Mouse (Mus musculus) forebrain, embryonic 13.5 days (tissue): ENCODE data around the gene Grik4. TPM values are rescaled to one million over a fixed set of nuclear protein-coding genes. Genes with fewer than 3 reads are reported as not detected.
A peak's percentile ranks its signal among the peaks of the same experiment; 100 is the strongest.
"Not testable (repeated sequence)": the region's sequence is repeated elsewhere in the genome, so short reads cannot be mapped to it uniquely, and the experiment has no call there.

Source experiments
- ATAC-seq: fragments of 200-750 bp; cut with Nextera tagmentation; 2 replicates; pipeline ENCODE4 v1.8.0; 2017
- H3K27ac ChIP-seq: fragments of 300-500 bp; sonication (generic); 2 replicates; pipeline ENCODE4 v1.5.1; 2015; ENCODE audit warnings: inconsistent platforms, mild to moderate bottlenecking, moderate library complexity
- H3K27me3 ChIP-seq: fragments of 300-500 bp; sonication (generic); 2 replicates; pipeline ENCODE4 v1.6.1; 2015; ENCODE audit warnings: mild to moderate bottlenecking, inconsistent platforms
- H3K36me3 ChIP-seq: fragments of 300-500 bp; sonication (generic); 2 replicates; pipeline ENCODE4 v1.6.1; 2015; ENCODE audit warnings: mild to moderate bottlenecking, inconsistent platforms; ENCODE audit not compliant: poor library complexity, severe bottlenecking
- H3K4me1 ChIP-seq: fragments of 300-500 bp; sonication (generic); 2 replicates; pipeline ENCODE4 v1.6.1; 2015; ENCODE audit warnings: inconsistent platforms
- H3K4me2 ChIP-seq: fragments of 300-500 bp; sonication (generic); 2 replicates; pipeline ENCODE4 v1.6.1; 2015; ENCODE audit warnings: inconsistent platforms, mild to moderate bottlenecking, moderate library complexity
- H3K4me3 ChIP-seq: fragments of 300-500 bp; sonication (generic); 2 replicates; pipeline ENCODE4 v1.5.1; 2015; ENCODE audit warnings: mild to moderate bottlenecking, inconsistent platforms
- H3K9ac ChIP-seq: fragments of 300-500 bp; sonication (generic); 2 replicates; pipeline ENCODE4 v1.6.1; 2015; ENCODE audit warnings: mild to moderate bottlenecking, inconsistent platforms
- H3K9me3 ChIP-seq: fragments of 300-500 bp; sonication (generic); replicated peaks from 2 replicates; pipeline ENCODE4 v1.6.1; 2016; ENCODE audit warnings: inconsistent platforms
- WGBS: fragments of 180-500 bp; shearing (Covaris S2); methylation state at CpG from one replicate; pipeline ENCODE4 v1.1.7; 2015; 5-methylcytosine and 5-hydroxymethylcytosine counted together
- polyA plus RNA-seq: library from polyadenylated mRNA; unstranded; fragments of >200 nt; fragmentation: Nextera tagmentation; extraction: Ambion mirVana; gene quantifications from 2 replicates; pipeline ENCODE4 v1.2.1, GENCODE M21; 2015

The Grik4 gene
- polyA plus RNA-seq, 1 experiment from 2014 or later, result 2.4 TPM

DNA sequence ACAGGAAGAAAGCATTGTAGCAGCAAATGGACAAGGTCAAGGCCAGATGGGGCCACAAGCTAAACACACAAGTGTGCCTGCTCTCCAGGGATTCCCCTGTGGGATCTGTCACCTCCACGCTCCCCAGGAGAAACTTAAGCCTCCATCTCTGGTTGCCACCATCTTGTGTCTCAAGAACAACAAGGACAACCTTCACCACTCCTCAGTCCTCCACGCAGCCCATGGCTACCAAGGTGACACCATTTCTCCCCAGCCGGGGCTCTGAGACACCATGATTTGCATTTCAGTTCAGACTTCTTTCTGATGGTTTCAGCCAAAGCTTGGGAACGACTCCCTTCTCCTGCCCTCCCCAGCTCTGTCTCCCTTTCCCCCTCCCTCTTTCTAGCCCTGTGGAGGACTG lies 152.9 kb downstream of the Grik4 start:
- Histone ChIP-seq H3K9me3 (no peaks in the 10 kb centered on the region), H3K4me1 (peaks cover 12% of the 10 kb centered on the region; the same call in 1 of the 2 replicates), H3K36me3 (no peaks in the 10 kb centered on the region), H3K4me3 (no peak overlapping the region), H3K4me2 (no peak overlapping the region), H3K27ac (no peak overlapping the region), H3K9ac (no peak overlapping the region), H3K27me3 (peaks cover 19% of the 10 kb centered on the region)
- no peak for ATAC-seq
- WGBS, result 68% methylated on average over 4 of the region's 4 CpGs

DNA sequence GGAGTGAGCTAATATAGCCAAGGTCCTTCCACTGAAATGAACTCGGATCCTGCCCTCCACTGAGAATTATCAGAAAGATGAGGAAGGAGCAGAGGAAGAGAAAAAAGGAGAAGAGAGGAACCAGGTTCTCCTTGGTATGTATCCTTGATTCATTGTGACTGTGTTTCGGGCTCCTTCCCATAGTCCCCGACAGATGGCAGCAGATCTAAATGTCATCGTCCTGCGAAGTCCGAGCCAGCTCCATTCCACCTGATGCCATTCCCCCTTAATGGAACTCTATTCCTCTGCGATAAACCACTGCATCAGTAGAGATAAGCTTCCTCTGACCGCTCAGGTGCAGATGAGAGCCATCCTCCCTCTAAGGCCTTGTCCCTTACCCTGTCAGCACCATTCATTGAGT lies 155.8 kb downstream of the Grik4 start:
- H3K27me3 ChIP-seq, result peaks cover 19% of the 10 kb centered on the region
- H3K36me3 ChIP-seq, result no peaks in the 10 kb centered on the region
- H3K4me1 ChIP-seq, result peaks cover 13% of the 10 kb centered on the region
- no peaks in the 10 kb centered on the region for H3K9me3 ChIP-seq
- H3K9ac ChIP-seq, result no peak overlapping the region
- H3K4me2 ChIP-seq, result no peak overlapping the region
- ATAC-seq, result no peak
- no peak overlapping the region for H3K27ac ChIP-seq
- no peak overlapping the region for H3K4me3 ChIP-seq
- 28% methylated on average over 8 of the region's 8 CpGs for WGBS

GRCm38 (mm10) chr9:42786882-42787281 lies 157.4 kb downstream of the Grik4 start:
- no peak for ATAC-seq
- Histone ChIP-seq H3K4me3 (no peak overlapping the region), H3K9ac (no peak overlapping the region), H3K4me1 (peaks cover 13% of the 10 kb centered on the region), H3K36me3 (no peaks in the 10 kb centered on the region), H3K9me3 (no peaks in the 10 kb centered on the region), H3K27me3 (peaks cover 19% of the 10 kb centered on the region), H3K27ac (no peak overlapping the region), H3K4me2 (no peak overlapping the region)
- 76% methylated on average over 5 of the region's 5 CpGs for WGBS

DNA sequence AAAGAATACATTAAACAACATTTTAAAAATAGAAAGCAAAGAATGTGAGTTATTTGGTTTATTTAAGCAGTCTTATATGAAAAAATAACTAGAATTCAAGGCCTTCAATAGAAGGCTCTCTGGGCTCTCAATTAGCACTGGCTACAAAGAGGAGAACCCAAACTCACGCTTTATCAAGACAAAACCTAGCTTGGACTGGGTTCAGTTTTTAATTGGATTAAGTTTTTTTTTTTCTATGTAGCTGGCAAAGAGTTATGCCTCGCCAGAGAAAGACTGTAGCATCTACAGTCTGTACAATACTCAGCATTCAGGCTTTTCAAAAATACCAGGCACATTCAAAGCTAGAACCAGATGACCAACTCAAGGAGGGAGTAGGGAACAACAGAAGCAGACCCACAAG lies 158.0 kb downstream of the Grik4 start:
- WGBS, result 20% methylated on average over 2 of the region's 2 CpGs
- Histone ChIP-seq H3K27me3 (peaks cover 19% of the 10 kb centered on the region), H3K9ac (no peak overlapping the region), H3K4me3 (no peak overlapping the region), H3K27ac (no peak overlapping the region), H3K4me1 (peaks cover 9% of the 10 kb centered on the region), H3K4me2 (no peak overlapping the region), H3K9me3 (no peaks in the 10 kb centered on the region), H3K36me3 (no peaks in the 10 kb centered on the region)
- no peak for ATAC-seq

GRCm38 (mm10) chr9:42785173-42785830 lies 159.0 kb downstream of the Grik4 start:
- no peaks in the 10 kb centered on the region for H3K9me3 ChIP-seq
- no peak overlapping the region for H3K4me2 ChIP-seq
- H3K27ac ChIP-seq, result no peak overlapping the region
- no peak overlapping the region for H3K4me3 ChIP-seq
- H3K27me3 ChIP-seq, result peaks cover 19% of the 10 kb centered on the region
- 0 out of 2 replicates have a peak, but pooled peaks have one; percentile 36 for ATAC-seq
- H3K36me3 ChIP-seq, result no peaks in the 10 kb centered on the region
- no peak overlapping the region for H3K9ac ChIP-seq
- WGBS, result 66% methylated on average over 10 of the region's 10 CpGs
- H3K4me1 ChIP-seq, result peaks cover 11% of the 10 kb centered on the region

DNA sequence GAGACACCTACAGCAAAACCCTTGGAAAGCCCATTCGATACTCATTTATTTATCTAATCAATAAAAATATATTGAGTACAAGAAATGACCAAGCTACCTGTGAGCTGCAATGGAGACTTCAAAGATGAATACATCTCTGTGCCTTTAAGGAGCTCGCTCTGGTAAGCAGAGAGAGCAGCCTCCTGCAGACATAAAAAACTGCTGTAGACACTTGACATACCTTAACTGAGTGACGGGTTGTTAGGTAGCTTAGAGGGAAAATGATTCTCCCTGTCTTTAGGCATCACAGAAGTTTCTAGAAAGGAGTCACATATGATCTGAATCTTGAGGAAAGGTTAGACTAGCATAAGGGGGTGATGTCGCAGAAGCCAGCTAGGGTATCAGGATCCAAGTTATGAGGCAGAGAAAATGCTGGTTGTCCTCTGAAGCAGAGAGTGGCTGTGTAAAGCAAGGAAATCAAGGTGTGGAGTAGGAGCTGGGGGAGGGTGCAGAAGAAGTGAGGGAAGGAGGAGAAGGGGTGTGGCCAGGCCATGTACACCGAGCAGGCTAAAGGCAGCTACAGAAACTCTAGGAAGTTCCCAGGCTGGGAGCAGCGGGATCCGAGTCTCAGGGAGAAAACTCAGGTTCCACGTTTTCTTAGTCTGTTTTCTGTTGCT lies 160.9 kb downstream of the Grik4 start:
- Histone ChIP-seq H3K9me3 (no peaks in the 10 kb centered on the region), H3K4me3 (no peak overlapping the region), H3K27ac (no peak overlapping the region), H3K36me3 (no peaks in the 10 kb centered on the region), H3K9ac (no peak overlapping the region), H3K4me2 (no peak overlapping the region), H3K4me1 (peaks cover 15% of the 10 kb centered on the region), H3K27me3 (peaks cover 10% of the 10 kb centered on the region)
- no peak for ATAC-seq
- WGBS, result 48% methylated on average over 8 of the region's 8 CpGs

- H3K9me3 ChIP-seq, ATAC-seq, H3K4me2 ChIP-seq, H3K27ac ChIP-seq, H3K4me3 ChIP-seq, H3K27me3 ChIP-seq, H3K36me3 ChIP-seq, H3K9ac ChIP-seq: not testable (repeated sequence)
- 89% methylated on average over 21 of the region's 21 CpGs for WGBS
- peaks cover 16% of the 10 kb centered on the region for H3K4me1 ChIP-seq
Measured at GRCm38 (mm10) chr9:42778471-42779263, 165.6 kb downstream of the Grik4 start.

DNA sequence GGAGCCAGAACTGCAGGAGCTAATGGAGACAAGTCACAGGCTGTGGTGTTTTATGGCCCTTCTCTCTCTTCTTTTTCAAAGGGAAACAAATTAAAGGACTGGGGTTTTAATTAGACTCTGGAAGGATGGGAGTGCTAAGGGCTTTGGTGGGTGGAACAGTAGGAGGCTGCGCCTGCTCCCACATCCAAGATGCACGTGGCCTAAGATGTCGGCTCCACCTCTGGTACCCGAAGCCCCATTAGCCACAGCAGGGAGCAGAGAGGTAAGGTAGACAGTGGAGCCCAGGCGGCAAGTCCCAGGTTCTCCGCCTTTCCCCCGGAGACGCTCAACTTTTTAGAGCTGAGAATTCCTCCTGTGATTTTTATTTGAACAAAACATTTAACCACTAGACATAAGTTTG lies 166.4 kb downstream of the Grik4 start:
- no peak overlapping the region for H3K9ac ChIP-seq

DNA sequence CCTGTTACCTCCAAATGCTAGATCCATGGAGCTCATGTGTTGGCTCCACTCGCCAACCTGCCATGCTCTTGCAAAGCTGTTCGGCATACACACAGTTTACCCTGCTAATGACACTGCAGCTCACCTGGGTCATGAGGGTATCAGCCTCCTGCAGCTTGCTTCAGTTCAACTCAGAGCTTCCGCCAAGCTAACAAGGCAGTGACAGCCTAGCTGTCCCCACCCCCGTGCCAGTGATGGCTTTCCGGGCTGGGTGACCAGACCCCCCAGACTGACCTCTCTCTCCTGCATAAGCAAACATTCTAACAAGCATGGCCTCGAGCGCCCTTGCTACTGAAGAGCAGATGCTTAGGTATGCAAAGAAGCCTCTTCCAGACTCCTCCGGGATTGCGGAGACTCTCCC lies 167.5 kb downstream of the Grik4 start:
- Histone ChIP-seq H3K4me1 (peaks cover 16% of the 10 kb centered on the region), H3K4me2 (no peak overlapping the region), H3K27ac (no peak overlapping the region), H3K9ac (no peak overlapping the region), H3K27me3 (no peaks in the 10 kb centered on the region), H3K4me3 (no peak overlapping the region), H3K9me3 (no peaks in the 10 kb centered on the region), H3K36me3 (no peaks in the 10 kb centered on the region)
- no peak for ATAC-seq
- WGBS, result 80% methylated on average over 9 of the region's 9 CpGs

More for the DNA sequence above, 166.4 kb downstream of the Grik4 start:
- Histone ChIP-seq H3K9me3 (no peaks in the 10 kb centered on the region), H3K27me3 (no peaks in the 10 kb centered on the region), H3K36me3 (no peaks in the 10 kb centered on the region), H3K4me3 (no peak overlapping the region), H3K4me2 (no peak overlapping the region), H3K27ac (no peak overlapping the region), H3K4me1 (peaks cover 16% of the 10 kb centered on the region)
- 83% methylated on average over 8 of the region's 8 CpGs for WGBS
- ATAC-seq, result no peak

GRCm38 (mm10) chr9:42764823-42765560 lies 179.3 kb downstream of the Grik4 start:
- Histone ChIP-seq H3K4me1 (peaks cover 9% of the 10 kb centered on the region), H3K4me2 (no peak overlapping the region), H3K27ac (no peak overlapping the region), H3K9me3 (no peaks in the 10 kb centered on the region), H3K36me3 (no peaks in the 10 kb centered on the region), H3K9ac (no peak overlapping the region), H3K27me3 (no peaks in the 10 kb centered on the region), H3K4me3 (no peak overlapping the region)
- peak; percentile 50; the same call in 1 of the 2 replicates for ATAC-seq
- 50% methylated on average over 11 of the region's 11 CpGs for WGBS

DNA sequence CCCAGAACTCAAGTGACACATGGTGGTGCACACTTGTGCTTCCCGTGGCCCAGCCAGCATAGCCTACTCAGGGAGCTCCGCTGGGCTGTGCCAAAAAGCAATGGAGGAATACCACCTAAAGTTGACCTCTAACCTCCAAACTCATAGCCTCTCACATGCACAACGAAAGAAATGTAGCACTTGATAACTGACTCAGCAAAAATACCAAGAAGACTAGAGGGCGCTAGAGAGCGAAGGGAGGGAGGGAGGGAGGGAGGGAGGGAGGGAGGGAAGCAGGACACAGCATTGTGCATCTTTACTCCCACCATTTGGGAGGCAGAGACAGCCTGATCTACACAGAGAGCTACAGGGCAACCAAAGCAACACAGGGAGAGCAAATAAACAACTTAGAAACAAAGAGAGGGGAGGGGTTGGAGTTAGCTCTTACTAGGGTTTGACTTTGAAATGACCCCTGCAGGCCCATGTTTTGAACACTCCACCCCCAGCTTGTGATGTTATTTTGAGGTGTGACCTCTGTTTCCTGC lies 185.5 kb downstream of the Grik4 start:
- no peak overlapping the region for H3K4me3 ChIP-seq
- no peaks in the 10 kb centered on the region for H3K4me1 ChIP-seq
- no peak for ATAC-seq
- H3K27ac ChIP-seq, result no peak overlapping the region
- H3K4me2 ChIP-seq, result no peak overlapping the region
- H3K9me3 ChIP-seq, result no peaks in the 10 kb centered on the region
- no peak overlapping the region for H3K9ac ChIP-seq
- WGBS, result 71% methylated on average over 4 of the region's 5 CpGs
- no peaks in the 10 kb centered on the region for H3K36me3 ChIP-seq
- no peaks in the 10 kb centered on the region for H3K27me3 ChIP-seq
